Mouse (Mus musculus) urinary bladder, postnatal 25 days (tissue): ENCODE measurements around the gene Cyp4f15.
A peak's percentile ranks its signal among the peaks of the same experiment; 100 is the strongest.
"Not testable (repeated sequence)": the region's sequence is repeated elsewhere in the genome, so short reads cannot be mapped to it uniquely, and the experiment has no call there.

Experiments used
- DNase-seq: peaks from one replicate; pipeline ENCODE4 v3.0.0; 2022; ENCODE audit warnings: low spot score

Cyp4f15 gene

DNA sequence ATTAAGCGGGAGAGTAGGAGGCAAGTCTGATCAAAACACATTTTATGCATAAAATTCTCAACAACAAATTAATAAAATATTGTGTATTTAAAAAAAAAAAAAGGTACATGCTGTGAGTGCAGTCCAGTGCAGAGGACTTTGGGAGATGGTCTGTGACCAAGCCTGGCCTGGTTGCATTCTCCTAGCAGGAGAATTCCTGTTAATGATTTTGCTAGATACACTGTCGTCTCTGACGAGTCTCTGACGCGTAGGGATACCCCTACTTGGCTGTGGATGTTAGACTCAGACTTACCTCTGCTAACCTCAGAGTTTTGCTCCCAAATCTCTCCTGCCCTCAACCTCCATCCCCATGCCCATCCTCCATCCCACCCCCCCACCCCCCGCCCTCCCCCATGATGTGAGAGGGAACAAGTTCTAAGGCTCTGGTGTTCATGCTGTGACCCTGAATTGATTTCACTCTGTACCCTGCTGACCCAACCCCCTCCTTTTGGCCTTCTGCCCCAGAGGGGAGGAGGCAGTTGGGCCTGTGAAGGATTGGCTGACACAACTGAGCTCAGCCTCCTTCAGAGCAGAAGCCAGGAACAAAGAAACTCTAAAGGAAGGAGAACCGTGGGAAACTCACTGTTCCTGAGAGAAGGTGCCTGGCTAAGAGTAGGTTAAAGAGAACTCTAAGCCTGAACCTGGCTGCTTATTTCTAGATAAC is at the start of gene Cyp4f15:
Gene Cyp4f15, plus strand, starts transcription at position 580 of the 703 bp plus-strand sequence.
- peak; percentile 12 for DNase-seq

DNA sequence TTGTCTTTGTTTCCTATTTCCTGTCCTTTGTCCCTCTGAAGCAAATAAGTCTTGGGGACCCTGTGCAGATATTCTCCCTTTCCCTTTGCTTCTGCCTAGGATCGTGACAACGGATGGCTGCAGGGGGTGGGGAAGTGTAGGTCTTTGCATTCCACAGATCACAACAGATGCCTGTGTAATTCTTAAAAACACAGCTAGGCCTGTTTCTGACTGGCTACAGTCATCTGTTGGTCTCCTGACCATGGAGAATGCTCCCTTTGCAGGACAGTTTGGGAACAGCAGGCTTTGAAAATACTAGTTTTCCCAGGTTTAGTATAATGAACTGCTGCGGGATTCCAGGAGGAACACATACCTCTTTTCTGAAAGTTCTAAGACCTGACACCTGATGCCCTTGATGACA is 49.1 kb upstream of the Cyp4f15 start:
- DNase-seq = no peak

DNA sequence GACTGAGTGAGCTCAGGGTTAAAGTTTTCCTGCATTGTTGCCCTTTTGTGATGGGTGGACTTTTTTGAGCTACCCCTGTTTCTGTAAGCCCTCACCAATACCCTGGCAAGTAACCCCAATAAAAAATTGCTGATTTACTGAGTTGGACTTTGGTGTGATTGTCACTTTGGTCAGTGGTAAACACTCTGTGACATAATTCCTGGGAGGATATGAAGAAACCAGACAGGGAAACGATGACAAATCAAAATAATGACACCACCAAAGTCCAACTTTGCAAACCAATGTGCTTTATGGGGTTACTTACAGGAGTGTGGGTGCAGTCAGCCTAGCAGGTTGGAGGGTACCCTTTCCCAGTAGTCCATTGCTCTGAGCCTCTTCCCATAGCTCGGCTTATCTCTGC is 48.3 kb upstream of the Cyp4f15 start:
- DNase-seq = no peak

DNA sequence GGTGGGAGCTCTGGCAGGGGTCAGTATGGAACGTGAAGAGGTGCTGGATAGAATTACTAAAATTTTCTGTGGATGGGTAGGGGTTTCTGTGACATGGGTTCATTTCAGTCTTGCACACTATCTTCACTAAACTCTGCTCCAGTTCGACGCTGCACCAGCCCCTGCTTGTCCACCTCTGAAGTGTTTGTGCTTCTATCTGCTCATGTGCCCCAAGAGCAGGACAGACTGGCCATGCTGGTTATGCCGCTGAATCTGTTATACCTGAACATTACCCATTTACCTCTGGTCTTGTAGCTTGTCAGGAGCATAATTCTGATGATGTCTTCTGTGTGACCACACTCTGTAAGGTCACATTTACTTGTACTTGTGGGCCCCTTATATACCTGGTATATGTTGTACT is 38.8 kb upstream of the Cyp4f15 start:
- DNase-seq = no peak

DNA sequence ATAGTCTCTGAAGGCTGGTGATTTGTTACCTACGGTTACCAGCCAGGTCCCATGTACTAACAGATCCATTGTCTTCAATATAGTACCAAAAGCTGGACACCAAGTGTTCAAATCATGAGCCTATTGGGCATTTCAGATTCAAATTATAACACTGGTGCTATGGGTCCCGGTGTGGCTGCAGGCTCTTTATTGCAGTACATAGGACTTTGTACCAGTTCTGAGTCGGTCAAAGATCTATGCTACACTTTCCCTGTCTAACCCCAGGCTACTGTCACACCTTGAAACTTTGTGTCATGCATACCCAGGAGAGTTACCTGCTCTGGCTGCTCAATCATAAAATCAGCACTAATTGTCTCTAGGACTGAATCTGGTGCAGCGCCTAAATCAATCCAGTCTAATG is 31.6 kb upstream of the Cyp4f15 start:
- DNase-seq = no peak

DNA sequence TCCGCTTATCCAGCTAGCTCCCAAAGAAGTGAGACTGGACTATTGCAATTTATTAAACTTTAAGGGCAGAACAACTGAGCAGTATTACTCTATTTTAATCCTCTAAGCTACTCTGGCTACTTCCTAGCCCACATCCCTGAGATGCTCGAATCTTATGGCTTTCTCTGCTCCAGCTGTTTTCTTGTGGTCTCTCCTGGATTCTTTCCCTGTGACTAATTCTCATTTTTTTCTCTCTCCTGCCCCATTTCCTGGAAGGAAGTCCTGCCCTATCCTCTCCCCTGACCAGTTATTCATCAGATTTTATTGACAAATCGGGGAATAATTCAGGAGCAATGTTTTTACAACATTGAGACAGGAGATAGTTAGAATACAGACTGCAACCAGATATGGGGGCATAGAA is 28.4 kb upstream of the Cyp4f15 start:
- DNase-seq = no peak

DNA sequence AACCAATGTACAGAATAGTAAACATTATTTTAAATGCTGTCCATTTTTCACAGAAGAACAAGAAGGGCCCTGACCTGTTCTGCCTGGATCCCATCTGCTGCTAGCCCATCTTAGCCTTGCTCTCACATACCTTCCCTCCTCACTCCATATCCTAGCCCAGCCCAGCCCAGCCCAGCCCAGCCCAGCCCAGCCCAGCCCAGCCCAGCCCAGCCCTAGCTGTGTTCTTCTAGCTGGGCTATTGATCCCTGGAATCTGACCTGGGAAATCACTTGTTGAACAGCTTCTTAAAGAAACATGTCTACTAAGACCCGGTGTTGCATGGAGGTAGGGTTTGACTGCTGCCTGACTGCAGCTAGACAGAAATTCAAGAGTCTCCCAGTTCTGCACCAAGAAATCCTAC is 27.2 kb upstream of the Cyp4f15 start:
- DNase-seq = no peak

DNA sequence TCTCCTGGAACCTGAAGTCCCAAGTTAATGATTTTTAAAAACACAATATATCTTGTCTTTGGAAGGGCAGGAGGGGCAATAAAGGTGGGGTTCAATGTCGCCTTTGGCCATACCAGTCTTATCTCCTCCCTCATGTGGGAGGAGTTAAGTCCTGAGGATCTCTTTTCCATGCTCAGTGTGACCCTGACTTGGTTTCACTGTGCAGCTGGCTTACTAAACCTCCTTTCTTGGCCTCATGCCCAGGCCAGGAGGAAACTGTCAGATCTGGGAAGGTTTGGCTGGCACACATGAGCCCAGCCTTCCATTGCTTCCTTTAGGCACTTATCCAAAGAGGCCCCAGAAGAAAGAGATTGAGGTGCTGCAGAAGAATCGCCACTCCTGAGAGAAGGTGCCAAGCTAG is 26.7 kb upstream of the Cyp4f15 start, which contains the start of gene Cyp4f40:
Gene Cyp4f40, plus strand, starts transcription at position 189 of the 400 bp plus-strand sequence.
- DNase-seq = peak; percentile 22

DNA sequence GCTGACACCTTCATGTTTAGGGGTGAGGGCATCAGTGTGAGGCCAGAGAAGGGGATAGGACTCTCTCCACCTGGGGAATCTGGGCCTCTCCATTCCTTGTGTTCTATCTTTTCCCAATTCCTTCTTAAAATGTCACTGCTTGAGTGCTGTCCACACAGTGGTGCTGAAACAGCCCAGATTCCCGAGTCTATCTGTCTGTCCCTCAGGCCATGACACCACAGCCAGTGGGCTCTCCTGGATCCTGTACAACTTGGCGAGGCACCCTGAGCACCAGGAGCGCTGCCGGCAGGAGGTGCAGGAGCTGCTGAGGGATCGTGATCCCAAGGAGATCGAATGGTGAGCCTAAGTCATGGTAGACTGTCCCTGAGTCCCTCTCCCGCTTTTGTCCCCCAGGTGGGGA is 11.5 kb upstream of the Cyp4f15 start:
- DNase-seq = no peak

DNA sequence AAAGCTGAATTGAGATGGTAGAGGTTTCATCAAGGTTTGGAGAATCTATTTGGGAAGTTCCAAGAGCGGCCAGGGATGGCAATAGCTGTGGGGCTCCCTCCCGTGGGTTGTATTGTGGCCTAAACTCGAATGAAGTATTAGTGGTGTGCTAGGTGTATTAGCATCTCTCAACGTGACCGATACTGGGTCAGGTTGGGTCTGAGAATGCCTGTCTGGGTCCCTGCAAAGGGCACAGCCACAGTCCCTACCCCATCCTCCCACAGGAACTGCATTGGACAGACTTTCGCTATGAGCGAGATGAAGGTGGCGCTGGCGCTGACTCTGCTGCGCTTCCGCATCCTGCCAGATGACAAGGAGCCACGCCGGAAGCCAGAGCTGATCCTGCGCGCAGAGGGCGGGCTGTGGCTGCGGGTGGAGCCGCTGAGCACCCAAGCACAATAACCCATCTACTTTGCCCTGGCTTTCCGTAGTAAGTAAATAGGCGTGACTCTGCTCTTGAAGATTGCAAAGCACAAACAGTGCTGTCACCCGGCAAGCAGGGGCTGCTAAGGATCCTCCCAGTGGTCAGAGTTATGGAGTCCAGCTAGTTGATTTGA is 9.3 kb upstream of the Cyp4f15 start:
- DNase-seq = no peak

DNA sequence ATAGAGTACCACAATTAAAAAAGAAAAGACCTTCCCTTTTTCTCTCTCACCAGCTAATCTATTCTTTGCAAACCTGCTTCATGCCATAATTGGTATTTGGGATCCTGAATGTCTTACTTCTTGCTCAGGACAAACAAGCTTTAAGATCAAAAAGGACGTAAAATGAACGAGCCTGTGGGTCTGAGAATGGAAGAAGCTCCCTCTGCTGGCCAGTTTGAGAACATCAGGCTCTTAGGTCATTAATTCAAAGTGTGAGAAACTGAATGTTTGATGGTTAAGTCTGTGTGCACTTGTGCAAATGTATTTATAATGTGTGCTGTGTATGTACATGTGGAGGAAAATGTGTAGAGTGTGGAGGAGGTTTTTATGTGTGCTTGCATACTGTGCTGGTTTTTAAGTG is 5.0 kb upstream of the Cyp4f15 start:
- DNase-seq = peak; percentile 25

DNA sequence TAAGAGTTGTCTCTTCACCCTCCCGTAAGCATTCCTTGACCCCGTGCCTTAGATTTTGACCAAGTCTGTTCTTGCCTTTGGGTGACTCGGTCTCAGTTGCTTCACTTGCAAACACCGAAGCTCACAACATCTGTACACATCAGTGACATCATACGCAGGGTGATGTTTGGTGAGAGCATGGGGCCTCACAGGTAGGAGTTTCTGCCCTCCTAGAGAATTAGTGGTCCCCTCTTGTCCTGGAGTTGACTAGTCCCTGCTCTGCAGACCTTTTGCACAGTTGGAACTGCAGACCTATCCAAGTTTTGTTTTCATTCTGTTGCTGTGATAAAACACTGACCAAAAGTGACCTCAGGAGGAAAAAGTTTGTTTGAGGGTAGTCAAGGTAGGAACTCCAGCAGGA is 1.3 kb downstream of the Cyp4f15 start:
- no peak for DNase-seq

DNA sequence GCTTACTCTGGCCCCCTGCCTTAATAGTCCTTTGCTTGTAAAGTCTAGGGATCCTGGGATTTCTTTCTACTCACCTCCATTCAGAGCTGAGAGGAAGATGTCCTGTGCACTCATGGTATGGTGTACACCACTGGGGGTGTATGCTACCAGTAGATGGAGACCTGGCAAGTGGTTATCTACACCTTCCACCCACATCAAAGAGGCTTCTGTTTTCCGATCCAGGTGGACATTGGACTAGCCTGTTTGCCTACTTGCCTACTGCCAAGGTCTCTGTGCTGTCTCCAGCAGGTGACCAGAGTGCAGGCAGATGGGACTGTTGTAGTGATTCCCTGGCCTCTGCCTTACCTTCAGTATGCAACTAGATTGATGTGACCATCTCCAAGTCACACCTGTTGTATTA is 5.5 kb downstream of the Cyp4f15 start:
- DNase-seq = no peak

DNA sequence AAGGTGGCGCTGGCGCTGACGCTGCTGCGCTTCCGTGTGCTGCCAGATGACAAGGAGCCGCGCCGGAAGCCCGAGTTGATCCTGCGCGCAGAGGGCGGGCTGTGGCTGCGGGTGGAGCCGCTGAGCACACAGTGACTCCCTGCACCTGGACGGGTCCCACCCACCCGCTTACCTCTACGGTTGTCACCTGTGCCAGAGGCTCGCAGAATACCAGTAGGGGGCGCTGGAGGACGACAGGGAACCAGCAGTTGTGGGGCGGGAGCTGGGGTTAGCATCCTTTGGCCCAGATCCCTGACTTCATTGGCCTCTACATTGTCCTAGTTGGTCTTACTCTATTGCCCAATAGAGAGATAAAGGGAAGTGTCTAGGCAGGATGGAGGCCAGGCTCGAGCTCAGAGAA is 17.4 kb downstream of the Cyp4f15 start:
- DNase-seq = peak; percentile 45

DNA sequence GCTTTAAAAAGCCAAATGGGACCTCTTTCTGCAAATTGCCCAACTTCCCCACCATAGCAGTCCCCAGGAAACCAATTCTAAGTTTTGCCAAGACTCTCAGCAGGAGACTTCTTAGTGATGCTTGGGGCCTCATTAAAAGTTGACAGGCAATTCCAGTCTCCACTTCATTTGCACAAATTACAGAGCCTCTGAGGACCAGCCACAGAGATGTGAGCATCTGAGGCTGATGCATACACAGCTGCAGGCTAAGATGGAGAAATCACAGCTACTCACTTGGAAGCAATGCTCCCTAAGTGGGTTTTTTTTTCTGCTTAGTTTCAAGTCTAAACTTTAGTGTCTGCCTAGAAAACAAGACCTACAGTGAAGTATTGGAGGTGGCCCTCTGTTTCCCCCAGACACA is 25.1 kb downstream of the Cyp4f15 start:
- DNase-seq = not testable (repeated sequence)

DNA sequence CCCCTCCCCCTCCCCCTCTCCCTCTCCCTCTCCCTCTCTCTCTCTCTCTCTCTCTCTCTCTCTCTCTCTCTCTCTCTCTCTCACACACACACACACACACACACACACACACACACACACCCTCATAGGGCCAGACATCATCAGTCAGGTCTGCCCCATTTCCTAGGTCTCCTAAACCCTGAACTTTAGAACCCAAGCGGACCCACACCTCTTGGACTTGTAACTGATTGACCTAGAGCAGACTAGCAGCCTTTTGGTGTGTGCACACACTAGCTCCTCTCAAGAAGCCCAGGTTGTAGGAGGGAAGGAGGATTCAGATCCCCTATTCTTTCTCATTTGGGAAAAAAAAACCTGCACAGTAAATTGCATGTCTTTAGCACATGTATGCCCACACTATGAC is 36.7 kb downstream of the Cyp4f15 start:
- DNase-seq = not testable (repeated sequence)

DNA sequence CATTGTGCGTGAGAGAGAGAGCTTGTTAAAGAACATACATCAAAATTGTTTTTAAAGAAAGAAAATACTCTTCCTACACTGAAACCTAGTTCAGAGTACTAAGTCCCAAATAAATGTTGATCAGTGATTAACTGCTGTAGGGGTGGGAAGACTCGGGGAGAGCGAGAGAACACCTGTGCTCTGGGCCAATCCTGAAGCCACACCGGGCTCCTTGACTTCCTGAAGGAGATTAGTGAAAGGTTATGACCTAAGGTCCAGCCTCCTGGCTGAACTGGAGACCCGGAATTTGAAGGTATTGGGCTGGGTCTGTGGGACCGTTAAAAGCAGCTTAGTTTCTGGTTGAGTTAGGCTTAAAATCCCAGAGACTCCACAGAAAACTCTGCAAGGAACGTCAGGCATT is 37.3 kb downstream of the Cyp4f15 start:
- no peak for DNase-seq

DNA sequence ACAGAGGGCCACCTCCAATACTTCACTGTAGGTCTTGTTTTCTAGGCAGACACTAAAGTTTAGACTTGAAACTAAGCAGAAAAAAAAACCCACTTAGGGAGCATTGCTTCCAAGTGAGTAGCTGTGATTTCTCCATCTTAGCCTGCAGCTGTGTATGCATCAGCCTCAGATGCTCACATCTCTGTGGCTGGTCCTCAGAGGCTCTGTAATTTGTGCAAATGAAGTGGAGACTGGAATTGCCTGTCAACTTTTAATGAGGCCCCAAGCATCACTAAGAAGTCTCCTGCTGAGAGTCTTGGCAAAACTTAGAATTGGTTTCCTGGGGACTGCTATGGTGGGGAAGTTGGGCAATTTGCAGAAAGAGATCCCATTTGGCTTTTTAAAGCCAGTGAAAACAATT is 40.9 kb downstream of the Cyp4f15 start:
- not testable (repeated sequence) for DNase-seq

DNA sequence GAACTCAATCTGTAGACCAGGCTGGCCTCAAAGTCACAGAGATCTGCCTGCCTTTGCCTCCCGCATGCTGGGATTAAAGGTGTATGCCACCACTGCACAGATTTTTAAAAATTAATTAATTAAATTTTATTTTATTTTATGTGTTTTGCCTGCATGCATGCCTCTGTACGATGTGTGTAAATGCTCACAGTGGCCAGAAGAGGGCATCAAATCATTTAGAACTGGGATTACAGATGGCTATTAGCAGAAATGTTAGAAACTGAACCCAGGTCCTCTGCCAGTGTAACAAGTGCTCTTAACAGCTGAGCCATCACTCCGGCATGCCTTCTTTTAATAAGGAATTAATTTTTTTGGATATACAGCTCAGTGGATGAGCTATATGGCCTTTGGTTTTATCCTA is 43.6 kb downstream of the Cyp4f15 start:
- no peak for DNase-seq

DNA sequence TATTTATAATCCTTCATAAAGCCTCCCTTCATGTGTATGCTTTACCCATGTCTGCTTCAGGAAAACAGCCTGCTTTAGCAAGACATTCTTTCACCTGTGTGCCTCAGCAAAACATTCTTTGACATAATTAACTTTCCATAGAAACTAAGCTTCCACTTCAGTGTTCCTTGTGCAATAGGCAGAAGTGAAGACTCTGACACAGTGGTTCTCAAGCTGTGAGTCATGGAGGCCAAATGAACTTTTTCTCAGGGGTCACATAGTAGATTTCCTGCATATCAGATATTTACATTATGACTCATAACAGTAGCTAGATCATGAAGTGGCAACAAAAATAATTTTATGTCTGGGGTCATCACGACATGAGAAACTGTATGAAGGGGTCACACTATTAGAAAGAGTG is 53.0 kb downstream of the Cyp4f15 start:
- DNase-seq = no peak

DNA sequence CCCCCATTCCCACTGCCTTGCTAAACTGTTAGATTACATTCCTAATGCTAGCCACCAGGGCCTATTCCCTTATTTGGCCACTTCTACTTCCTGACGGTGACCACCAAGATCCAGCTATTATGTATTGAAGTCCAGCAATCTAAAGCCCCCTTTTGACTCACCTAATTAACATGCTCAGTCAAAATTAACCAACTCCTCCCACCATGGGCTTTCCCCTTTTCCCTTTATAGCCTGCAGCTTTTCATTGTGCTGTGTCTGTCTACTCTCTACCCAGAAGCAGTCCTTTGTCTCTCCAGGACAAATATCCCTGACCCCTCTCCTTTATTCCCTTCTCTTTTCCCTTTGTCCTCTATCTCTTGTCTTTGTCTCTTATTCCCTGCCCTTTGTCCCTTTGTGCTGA is 55.6 kb downstream of the Cyp4f15 start:
- no peak for DNase-seq

DNA sequence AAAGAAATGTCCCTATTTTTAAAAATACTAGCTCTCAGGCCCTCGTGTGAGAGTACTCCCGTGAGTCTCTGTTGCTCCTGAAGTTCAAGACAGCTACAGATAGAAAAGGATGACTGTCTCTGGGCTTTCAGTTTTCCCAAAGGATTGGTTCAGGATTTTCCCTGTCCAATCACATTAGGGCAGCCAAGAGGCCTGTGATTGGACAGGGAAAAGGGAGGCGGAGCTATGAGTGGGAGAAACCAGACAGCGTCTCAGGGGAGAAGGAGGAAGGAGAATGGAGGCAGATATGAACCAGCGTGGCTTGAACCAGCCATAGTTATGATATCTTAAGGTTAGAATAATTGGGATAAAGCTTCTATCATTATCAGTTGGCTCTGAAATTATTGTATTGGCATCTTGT is 65.2 kb downstream of the Cyp4f15 start:
- DNase-seq = no peak
